Mouse (Mus musculus) brown adipose tissue, adult 24 weeks (tissue): Measurements from ENCODE around the gene Myo5c. TPM values are rescaled to one million over a fixed set of nuclear protein-coding genes. Genes with fewer than 3 reads are reported as not detected.

Source experiments
- polyA plus RNA-seq: library from polyadenylated mRNA; stranded (reverse); fragments of >200 nt; gene quantifications from 2 replicates; pipeline ENCODE4 v1.2.4, GENCODE M21; 2012; ENCODE audit not compliant: missing spikeins, insufficient read depth, insufficient read length

Gene Myo5c
- polyA plus RNA-seq, 1 experiment = 18.4 TPM

Other genes with a start within 250 kb of the Myo5c start
- 221 and 237 TPM in 2 replicates for gene Arpp19, start 194.4 kb upstream of the Myo5c start, polyA plus RNA-seq
- gene Myo5a, start 161.0 kb upstream of the Myo5c start, polyA plus RNA-seq = 25.7 and 66.6 TPM in 2 replicates
- 21.2 and 27.0 TPM in 2 replicates for gene Gnb5, start 74.3 kb downstream of the Myo5c start, polyA plus RNA-seq
- gene Bcl2l10, start 115.7 kb downstream of the Myo5c start, polyA plus RNA-seq = not detected in 2 replicates
- 12.0 and 16.0 TPM in 2 replicates for gene Mapk6, start 178.0 kb downstream of the Myo5c start, polyA plus RNA-seq
- 19.0 and 21.4 TPM in 2 replicates for gene Leo1, start 209.5 kb downstream of the Myo5c start, polyA plus RNA-seq